Mouse (Mus musculus) embryo, embryonic 11 days (tissue): Measurements from ENCODE around the gene Ada.
"Not testable (repeated sequence)": the region's sequence is repeated elsewhere in the genome, so short reads cannot be mapped to it uniquely, and the experiment has no call there.

Experiments used
- DNase-seq: peaks from one replicate; pipeline ENCODE4 v3.0.0-alpha.2; 2015

Gene Ada

GRCm38 (mm10) chr2:163693716-163694314 lies 56.2 kb downstream of the Ada start:
- no peak for DNase-seq

GRCm38 (mm10) chr2:163692873-163693612 lies 57.0 kb downstream of the Ada start:
- no peak for DNase-seq

DNA sequence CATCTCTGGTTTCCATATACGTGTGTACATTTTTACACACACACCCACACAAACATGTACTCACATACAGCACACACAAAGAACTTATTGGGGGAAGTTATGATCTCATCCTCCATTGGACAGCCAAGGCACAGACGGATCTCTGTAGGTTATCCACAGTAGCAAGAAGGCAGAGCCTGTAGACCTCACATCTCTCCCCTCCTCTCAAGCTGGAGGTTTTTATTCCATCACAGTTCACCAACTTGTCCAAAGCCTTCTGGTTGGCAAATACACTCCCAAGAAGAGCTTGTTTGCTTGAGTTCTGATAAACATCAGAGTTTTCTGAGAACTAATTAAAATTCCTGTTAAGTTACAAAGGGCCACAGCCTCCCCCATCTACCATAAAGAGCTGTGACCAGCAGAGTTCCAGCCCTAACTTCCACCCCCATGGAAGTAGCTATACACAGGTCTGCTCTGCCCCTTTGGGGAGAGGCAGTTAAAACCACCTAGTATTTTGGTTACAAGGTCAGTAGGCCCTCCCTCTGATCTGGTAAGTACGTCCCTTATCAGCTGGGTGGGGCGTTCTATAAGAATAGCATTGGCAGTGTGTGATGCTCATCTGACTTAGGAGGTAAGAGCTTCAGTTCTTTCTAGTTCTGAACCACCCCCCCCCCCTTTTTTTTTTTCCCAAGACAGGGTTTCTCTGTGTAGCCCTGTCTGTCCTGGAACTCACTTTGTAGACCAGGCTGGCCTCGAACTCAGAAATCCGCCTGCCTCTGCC lies 58.0 kb downstream of the Ada start:
- DNase-seq, result no peak

DNA sequence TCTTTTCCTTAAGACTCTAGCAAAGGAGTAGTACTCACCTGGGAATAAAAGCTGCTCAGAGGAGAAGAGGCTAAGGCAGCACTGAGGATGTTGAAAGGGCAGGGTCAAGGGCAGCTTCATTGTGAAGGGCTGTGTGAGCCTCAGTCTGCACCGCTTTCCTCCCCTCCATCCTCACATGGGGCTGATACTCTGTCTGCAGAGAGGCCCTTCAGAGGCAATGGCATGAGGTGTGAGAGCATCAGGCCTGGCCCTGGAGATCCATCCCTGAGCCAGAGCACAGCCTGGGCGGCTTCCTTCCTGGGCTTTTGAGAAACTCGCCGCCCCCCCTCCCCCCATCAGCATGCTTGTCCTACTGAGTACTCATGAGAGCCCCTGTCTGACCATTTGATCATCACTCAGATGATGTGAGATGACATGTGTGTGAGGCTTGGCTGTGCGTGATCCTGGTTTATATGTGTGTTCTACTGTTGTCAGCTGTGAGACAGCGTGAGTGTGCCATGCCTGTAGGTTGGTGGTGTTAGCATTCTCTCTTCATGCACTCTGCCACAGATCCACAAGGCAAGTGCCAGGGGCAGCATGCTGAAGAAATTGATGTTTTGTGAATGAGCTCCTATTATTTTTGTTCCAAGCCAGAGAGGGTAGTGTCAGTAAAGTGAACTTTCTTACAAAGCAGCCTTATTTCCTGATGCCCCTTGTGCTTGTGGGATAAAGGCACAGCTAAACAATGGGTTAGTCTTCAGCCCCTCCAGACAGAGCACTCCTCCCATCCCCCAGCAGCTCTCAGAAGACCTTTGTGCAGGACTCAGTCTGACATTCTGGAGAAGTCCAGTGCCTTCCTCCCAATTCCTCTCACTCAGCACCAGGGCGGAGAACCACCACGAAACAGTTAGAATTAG lies 59.4 kb downstream of the Ada start:
- peak; percentile 28 for DNase-seq

DNA sequence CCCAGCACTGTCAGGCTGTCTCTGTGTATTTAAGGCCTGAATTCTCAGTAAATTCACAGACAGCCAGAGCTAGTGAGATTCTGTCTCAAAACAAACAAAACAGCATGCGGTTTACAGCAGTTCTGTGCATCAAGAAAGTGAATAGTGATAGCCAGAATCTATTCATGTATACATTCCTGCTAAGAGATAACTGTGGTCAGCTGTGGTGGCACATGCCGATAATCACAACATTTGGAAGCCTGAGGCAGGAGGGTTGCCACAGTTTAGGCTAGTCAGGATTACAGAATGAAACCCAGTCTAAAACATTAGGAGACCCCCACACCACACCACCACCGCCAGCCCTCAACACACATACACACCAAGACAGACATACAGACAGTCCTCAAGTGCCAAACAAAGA lies 60.3 kb downstream of the Ada start:
- no peak for DNase-seq

GRCm38 (mm10) chr2:163688377-163688776 lies 61.7 kb downstream of the Ada start:
- not testable (repeated sequence) for DNase-seq

DNA sequence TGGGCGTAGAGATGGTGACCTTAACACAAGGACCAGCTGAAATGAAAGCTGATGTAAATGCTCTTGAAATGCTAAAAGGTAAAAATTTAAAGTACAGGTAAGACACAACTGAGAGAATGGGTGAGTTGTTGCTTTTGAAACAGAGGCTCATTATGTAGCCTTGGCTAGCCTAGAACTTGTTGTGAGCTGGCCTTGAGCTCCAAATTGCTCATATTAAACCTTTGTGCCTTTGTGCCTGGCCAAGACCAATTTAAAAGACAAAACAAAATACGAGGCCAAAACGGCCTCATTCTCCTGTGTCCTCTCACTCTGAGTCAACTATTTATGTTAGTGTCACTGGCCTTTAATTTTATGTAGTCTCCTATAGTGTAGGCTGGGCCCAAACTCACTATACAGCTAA lies 63.2 kb downstream of the Ada start:
- DNase-seq, result no peak

- DNase-seq, result no peak
These were observed 63.8 kb downstream of the Ada start for GRCm38 (mm10) chr2:163686233-163686632.

- DNase-seq, result no peak
These were observed 64.3 kb downstream of the Ada start for GRCm38 (mm10) chr2:163685761-163686200.

DNA sequence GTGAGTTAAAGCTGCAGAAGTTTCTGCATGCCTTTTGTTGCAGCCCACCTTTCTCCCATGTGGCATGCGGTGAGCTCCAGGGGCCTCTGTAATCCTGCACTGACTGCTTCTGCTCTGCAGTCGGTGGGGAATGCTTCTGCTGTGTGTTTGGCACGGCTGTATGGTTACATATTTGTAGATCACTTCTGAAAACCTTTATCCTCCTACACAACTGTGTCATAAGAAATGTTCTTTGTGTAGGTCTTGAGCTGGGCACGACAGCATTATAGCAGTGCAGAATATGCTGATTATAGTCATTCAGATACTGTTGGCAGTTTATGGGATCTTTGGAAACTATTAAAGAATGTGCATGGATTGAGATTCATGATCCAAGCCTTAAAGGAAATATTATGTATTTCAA lies 64.8 kb downstream of the Ada start:
- DNase-seq, result no peak

- no peak for DNase-seq
These were observed 67.7 kb downstream of the Ada start for GRCm38 (mm10) chr2:163682344-163682743.

DNA sequence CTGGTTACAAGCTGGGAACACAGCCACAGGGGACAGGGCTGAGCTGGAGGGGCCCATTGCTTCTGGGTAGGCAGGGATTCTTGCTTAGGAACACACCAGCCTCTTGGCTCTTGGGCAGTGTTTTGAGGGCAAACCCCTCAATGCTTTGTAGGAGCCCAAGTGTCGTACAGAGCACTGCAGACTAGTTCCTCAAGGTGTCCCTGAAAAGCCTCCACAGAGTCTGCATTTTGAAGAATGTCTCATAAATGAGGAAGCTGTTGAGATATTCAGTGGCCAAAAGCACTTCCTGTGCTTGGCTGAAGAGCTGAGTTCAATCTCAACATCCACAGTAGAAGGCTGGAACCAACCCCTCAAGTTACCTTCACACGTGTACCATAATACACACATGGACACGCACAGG lies 73.3 kb downstream of the Ada start:
- DNase-seq, result no peak
